Mouse (Mus musculus): Measurements from ENCODE around the gene Ifngr2.

Gene Ifngr2

GRCm38 (mm10) chr16:91534888-91535287, 12.0 kb upstream of the Ifngr2 start:
- no peak for DNase-seq (ENCODE audit: inconsistent age in 2 of 2, low spot score in 1 of 2)

DNA sequence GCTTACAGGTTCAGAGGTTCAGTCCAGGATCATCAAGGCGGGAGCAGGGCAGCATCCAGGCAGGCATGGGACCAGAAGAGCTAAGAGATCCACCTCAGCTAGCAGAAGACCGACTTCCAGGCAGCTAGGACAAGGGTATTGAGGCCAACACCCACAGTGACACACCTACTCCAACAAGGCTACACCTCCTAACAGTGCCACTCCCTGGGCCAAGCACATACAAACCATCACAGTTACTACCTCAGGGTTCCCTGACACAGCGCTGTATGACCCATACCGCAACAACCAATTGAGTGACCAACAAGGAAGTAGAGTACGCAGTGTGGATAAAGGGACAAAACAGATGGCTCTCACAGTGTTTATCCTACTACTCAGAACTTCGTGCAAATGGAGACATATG, 10.5 kb upstream of the Ifngr2 start:
- DNase-seq (ENCODE audit: inconsistent age in 2 of 2, low spot score in 1 of 2) = no peak

DNA sequence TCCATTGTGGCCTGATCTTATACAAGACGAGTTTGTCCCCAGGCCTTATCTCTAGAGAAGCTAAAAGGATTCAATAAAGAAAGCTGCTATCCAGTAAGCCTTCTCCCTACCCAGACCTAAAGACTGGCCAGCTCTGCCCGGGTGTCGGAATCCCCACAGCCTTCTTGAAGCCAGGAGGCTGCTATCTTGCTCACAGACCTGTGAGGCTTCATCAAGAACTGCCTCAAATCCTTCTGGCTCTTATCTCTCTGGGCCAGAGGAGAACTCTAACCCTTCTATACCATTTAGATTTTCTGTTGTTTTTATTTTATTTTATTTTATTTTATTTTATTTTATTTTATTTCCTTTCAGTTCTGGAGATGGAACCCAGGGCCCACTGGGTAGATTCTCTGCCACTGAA, 9.8 kb upstream of the Ifngr2 start:
- no peak for DNase-seq (ENCODE audit: inconsistent age in 2 of 2, low spot score in 1 of 2)

DNA sequence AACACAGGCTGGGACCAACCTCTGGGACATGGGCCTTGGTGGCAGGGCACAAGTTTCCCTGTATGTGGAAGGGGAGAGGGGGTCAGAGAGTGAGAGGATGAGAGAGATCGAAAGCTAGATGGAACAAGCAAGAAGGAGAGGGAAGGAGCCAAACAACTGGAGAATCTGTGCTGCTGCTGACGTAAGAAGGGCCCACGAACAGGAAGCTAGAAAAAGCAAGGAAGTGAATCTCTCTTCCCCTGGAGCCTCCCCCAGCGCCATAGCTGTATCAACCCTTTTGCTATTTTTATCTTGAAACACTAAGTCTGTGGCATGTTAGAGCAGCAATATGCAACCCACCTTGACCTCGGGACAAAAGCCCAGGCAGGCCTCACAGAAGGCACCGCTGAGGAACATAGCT, 8.8 kb upstream of the Ifngr2 start:
- peak in 1 of 2 experiments; percentile 27 for DNase-seq (ENCODE audit: inconsistent age in 2 of 2, low spot score in 1 of 2)

GRCm38 (mm10) chr16:91538513-91538912, 8.4 kb upstream of the Ifngr2 start:
- DNase-seq (ENCODE audit: inconsistent age in 2 of 2, low spot score in 1 of 2) = no peak

DNA sequence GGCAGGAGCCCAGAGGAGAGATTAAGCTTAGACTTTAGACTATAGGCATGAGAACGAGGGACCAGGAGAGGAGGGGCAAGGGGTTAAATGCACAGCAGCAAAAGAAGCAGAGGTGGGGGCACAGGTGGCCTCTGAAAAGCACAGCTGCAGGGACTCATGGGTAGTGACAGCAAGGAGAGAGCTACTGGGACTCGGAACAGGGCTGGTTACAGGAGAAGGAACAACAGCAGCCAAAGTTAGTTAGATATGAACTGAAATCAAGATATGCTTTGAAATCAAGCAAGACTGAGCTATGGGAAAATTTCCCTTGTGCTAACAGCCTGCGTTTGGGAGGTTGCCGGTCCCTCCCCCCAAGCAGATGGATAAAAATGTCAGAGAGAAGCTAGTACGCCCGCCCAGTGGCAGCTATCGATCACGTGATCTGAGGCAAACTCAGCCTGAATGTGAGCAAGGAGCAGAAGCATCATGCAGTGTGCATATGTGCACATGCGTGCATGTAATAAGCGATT, 5.2 kb upstream of the Ifngr2 start:
- no peak for DNase-seq (ENCODE audit: inconsistent age in 2 of 2, low spot score in 1 of 2)

GRCm38 (mm10) chr16:91543619-91544018, 3.3 kb upstream of the Ifngr2 start:
- DNase-seq (ENCODE audit: inconsistent age in 2 of 2, low spot score in 1 of 2) = no peak

GRCm38 (mm10) chr16:91545597-91546281, 1.1 kb upstream of the Ifngr2 start:
- DNase-seq (ENCODE audit: inconsistent age in 2 of 2, low spot score in 1 of 2) = peak; percentile 26 to 62

- DNase-seq (ENCODE audit: inconsistent age in 2 of 2, low spot score in 1 of 2) = peak; percentile 59 to 83
Measured at GRCm38 (mm10) chr16:91546391-91546835, 459 bp upstream of the Ifngr2 start.

DNA sequence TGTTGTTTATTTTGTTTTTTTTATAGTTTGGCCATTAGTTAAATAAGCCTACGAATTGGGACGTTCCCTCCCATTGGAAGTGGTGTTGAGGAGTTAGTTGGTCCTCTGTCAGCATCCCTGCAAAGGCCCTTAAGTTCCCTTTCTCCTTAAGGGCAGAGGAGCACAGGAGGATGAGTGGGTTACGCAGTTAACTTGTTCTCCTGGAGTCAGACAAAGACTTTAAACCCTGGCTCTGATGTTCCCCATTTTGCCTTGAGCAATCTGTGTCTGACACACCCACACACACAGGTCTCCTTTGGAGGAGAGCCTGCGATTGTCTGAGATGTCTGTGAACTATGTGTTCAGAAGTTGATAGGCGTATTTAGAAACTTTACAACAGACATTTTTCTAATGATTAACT, 1.1 kb downstream of the Ifngr2 start:
- DNase-seq (ENCODE audit: inconsistent age in 2 of 2, low spot score in 1 of 2) = no peak

GRCm38 (mm10) chr16:91548586-91548985, 1.7 kb downstream of the Ifngr2 start:
- DNase-seq (ENCODE audit: inconsistent age in 2 of 2, low spot score in 1 of 2) = no peak

DNA sequence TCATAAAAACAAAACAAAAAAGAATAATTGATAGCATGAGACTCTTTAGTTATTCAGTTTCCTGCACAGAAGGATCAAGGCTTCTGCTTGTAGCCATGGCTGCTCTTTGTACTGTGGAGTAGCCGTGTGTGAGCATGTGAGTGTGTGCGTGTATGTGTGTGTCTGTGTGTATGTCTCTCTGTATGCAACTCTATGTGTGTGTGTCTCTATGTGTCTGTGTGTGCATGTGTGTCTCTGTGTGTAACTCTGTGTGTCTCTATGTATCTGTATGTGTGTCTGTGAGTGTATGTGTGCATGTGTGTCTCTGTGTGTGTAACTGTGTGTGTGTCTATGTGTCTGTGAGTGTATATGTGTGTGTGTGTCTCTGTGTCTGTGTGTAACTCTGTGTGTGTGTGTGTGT, 2.1 kb downstream of the Ifngr2 start:
- no peak for DNase-seq (ENCODE audit: inconsistent age in 2 of 2, low spot score in 1 of 2)

DNA sequence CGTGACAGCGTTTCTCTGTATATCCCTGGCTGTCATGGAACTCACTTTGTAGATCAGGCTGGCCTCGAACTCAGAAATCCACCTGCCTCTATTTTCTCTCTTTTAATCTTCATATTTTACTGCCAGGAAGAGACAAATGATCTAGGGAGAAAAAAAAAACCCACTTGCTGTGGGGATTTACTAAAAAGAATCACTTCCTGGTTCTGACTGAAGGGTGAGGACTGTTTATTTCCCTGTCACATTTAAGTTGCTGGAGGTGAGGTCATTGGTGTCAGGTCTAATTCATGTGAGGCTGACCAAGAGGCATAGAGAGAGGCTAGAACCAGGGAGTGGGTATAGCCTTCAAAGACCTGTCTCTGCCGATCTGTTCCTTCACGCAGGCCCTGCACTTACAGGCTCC, 2.7 kb downstream of the Ifngr2 start:
- no peak for DNase-seq (ENCODE audit: inconsistent age in 2 of 2, low spot score in 1 of 2)

DNA sequence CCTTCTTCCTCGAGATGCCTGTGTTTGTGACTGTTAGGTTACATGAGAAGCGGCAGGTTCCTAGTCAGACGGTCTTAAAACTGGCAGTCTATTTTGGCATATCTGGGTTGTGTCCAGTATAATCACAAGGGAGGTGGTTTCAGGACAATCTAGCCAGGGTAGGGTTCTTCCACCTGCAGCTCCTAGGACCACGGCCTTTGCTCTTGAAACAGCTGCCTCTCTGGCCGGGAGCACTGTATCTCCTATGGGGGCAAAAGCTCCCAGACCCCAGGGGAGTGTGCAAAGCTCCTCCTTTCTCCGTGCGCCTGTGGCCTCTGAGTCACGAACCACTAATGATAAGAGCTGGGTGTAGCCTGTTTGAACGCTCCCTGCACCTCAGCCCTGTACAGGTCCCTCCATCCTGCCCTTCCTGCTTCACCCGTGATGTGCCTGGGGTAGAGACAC, 4.2 kb downstream of the Ifngr2 start:
- DNase-seq (ENCODE audit: inconsistent age in 2 of 2, low spot score in 1 of 2) = no peak

DNA sequence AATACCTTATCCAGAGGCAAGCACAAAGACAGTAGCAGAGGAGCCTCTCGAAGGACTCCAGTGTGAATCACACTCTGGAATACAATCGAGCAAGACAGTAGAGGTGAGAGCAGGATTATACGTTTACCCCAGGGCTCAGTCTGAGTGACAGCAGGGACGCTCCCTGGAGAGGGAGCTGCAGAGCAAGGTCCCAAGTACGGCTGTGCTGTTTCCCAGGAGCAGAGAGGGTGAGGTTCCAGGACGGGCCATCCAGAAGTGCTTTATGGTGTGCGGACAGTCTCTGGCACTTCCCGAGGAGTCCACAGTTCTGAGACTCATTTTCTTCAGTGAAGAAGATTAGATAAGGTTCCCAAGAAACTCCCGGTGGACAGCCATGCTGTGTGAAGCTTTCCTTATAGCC, 5.2 kb downstream of the Ifngr2 start:
- no peak for DNase-seq (ENCODE audit: inconsistent age in 2 of 2, low spot score in 1 of 2)

GRCm38 (mm10) chr16:91553625-91554024, 6.8 kb downstream of the Ifngr2 start:
- peak; percentile 61 to 65 for DNase-seq (ENCODE audit: inconsistent age in 2 of 2, low spot score in 1 of 2)

- DNase-seq (ENCODE audit: inconsistent age in 2 of 2, low spot score in 1 of 2) = peak; percentile 68 to 70
Measured at GRCm38 (mm10) chr16:91555017-91555605, 8.2 kb downstream of the Ifngr2 start.

DNA sequence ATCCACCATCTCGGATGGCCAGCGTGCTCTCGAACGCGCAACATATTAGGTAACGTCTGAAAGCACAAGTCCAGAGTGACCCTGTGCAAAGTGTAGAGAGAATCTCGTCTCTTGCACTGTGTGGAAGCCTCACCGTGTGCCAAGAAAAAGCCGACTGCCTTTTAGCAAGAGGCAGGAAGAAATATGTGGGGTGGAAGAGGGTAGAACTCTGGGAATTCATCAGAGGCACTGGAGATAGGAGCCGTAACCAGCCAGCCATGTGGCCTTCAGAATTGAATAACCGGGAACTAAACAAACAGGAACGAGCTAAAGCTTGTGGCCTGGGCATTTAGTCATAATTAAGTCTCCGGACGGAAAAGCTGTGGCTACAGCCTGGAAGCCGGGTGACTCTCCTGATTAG, 9.8 kb downstream of the Ifngr2 start:
- peak; percentile 32 to 65 for DNase-seq (ENCODE audit: inconsistent age in 2 of 2, low spot score in 1 of 2)

GRCm38 (mm10) chr16:91557214-91557613, 10.3 kb downstream of the Ifngr2 start:
- DNase-seq (ENCODE audit: inconsistent age in 2 of 2, low spot score in 1 of 2) = no peak

- DNase-seq (ENCODE audit: inconsistent age in 2 of 2, low spot score in 1 of 2) = peak in 1 of 2 experiments; percentile 53
Measured at GRCm38 (mm10) chr16:91557693-91558092, 10.8 kb downstream of the Ifngr2 start.

GRCm38 (mm10) chr16:91561099-91561498, 14.2 kb downstream of the Ifngr2 start:
- DNase-seq (ENCODE audit: inconsistent age in 2 of 2, low spot score in 1 of 2) = peak; percentile 35 to 71

All from adrenal gland, adult (tissue).